Comparison of ENCODE assay signal across 10 mouse cellular contexts in genomic region chr8:72281634-72282033, GRCm38 (mm10). TPM values are rescaled to one million over a fixed set of nuclear protein-coding genes. Genes with fewer than 3 reads are reported as not detected.
A peak's percentile ranks its signal among the peaks of the same experiment; 100 is the strongest.
DNase-seq lines count a peak whose midpoint lies in the region; ATAC-seq and TF ChIP-seq lines count a peak whose summit lies in the region.
"Had no signal": no experiment of that assay in that cellular context is flagged by ENCODE, and none has a peak within 500 bp of the region (broad histone marks: within the 10 kb centered on the region; RNA-seq: fewer than 3 reads in every experiment).

No protein-coding gene starts in this region.

- no peaks in the 10 kb centered on the region for H3K36me3 ChIP-seq in forebrain, embryonic 14.5 days (ENCODE audit: control insufficient read depth, insufficient read depth, low read length)
- no peaks in the 10 kb centered on the region for H3K36me3 ChIP-seq in forebrain, embryonic 10.5 days (replicated peaks)
- no peaks in the 10 kb centered on the region for H3K36me3 ChIP-seq in lung, embryonic 15.5 days
- H3K36me3 ChIP-seq: embryonic facial prominence, embryonic 12.5 days had no signal

- no peak overlapping the region for H3K27ac ChIP-seq in forebrain, embryonic 14.5 days (ENCODE audit: low read depth, low read length)
- H3K27ac ChIP-seq in forebrain, embryonic 10.5 days = no peak overlapping the region
- no peak overlapping the region for H3K27ac ChIP-seq in lung, embryonic 15.5 days
- H3K27ac ChIP-seq: embryonic facial prominence, embryonic 12.5 days; layer of hippocampus, adult 2 months had no signal

- no peak for ATAC-seq in forebrain, embryonic 14.5 days
- ATAC-seq in lung, embryonic 15.5 days (ENCODE audit: borderline replicate concordance, extremely low read depth, low FRiP score, low TSS enrichment) = peak; percentile 51

- no peak overlapping the region for H3K9ac ChIP-seq in forebrain, embryonic 14.5 days (ENCODE audit: low read length)
- H3K9ac ChIP-seq in lung, embryonic 15.5 days = no peak overlapping the region
- H3K9ac ChIP-seq: embryonic facial prominence, embryonic 12.5 days had no signal

- H3K4me3 ChIP-seq in forebrain, embryonic 14.5 days (ENCODE audit: low read depth, low read length) = no peak overlapping the region
- no peak overlapping the region for H3K4me3 ChIP-seq in forebrain, embryonic 10.5 days
- H3K4me3 ChIP-seq in lung, embryonic 15.5 days = no peak overlapping the region
- H3K4me3 ChIP-seq in lung, adult 2 months (replicated peaks; ENCODE audit: extremely low read depth, low read depth, low read length) = no peak overlapping the region
- H3K4me3 ChIP-seq: embryonic facial prominence, embryonic 12.5 days; layer of hippocampus, adult 2 months had no signal

- TF ChIP-seq POLR2A in lung, adult 2 months (IDR thresholded peaks at IDR 0.05; ENCODE audit: borderline replicate concordance, extremely low read depth, low read depth, low read length) = no peak

- no peak for TF ChIP-seq CTCF in lung, adult 2 months (IDR thresholded peaks at IDR 0.05; ENCODE audit: insufficient read depth, low read length)

- DNase-seq in forebrain, embryonic 14.5 days (ENCODE audit: low spot score) = peak; percentile 20
- no peak for DNase-seq in forebrain, embryonic 10.5 days (ENCODE audit: extremely low spot score, low spot score)
- no peak for DNase-seq in lung, adult 2 months
- peak; percentile 50 for DNase-seq in kidney, adult 11 months
- peak; percentile 75 to 87 for DNase-seq in lung, postnatal 4 days
- no peak for DNase-seq in spleen, postnatal 4 days (ENCODE audit: low spot score in 2 of 2)
- DNase-seq in gastrocnemius, postnatal 36 days = no peak

- 34% methylated on average over 3 of the region's 3 CpGs for WGBS in forebrain, embryonic 14.5 days
- WGBS in forebrain, embryonic 10.5 days = 49% methylated on average over 3 of the region's 3 CpGs
- WGBS in lung, embryonic 15.5 days = 22% methylated on average over 3 of the region's 3 CpGs
- 16% methylated on average over 3 of the region's 3 CpGs for WGBS in lung, adult 2 months

- no peaks in the 10 kb centered on the region for H3K9me3 ChIP-seq in forebrain, embryonic 14.5 days (replicated peaks; ENCODE audit: control insufficient read depth, low read length)
- H3K9me3 ChIP-seq in forebrain, embryonic 10.5 days = no peaks in the 10 kb centered on the region
- no peaks in the 10 kb centered on the region for H3K9me3 ChIP-seq in lung, embryonic 15.5 days
- H3K9me3 ChIP-seq: embryonic facial prominence, embryonic 12.5 days had no signal

- intact Hi-C loops in gastrocnemius, postnatal 36 days (cut with DNase I) = no loop called here

- no peaks in the 10 kb centered on the region for H3K4me1 ChIP-seq in forebrain, embryonic 14.5 days (ENCODE audit: control insufficient read depth, insufficient read depth, low read length)
- 0 out of 2 replicates have a peak, but pooled peaks cover 3% of the 10 kb centered on the region for H3K4me1 ChIP-seq in forebrain, embryonic 10.5 days
- peaks cover 9% of the 10 kb centered on the region for H3K4me1 ChIP-seq in lung, embryonic 15.5 days
- no peaks in the 10 kb centered on the region for H3K4me1 ChIP-seq in lung, adult 2 months (ENCODE audit: control insufficient read depth, insufficient read depth, low read length)
- H3K4me1 ChIP-seq: embryonic facial prominence, embryonic 12.5 days had no signal

- no peak overlapping the region for H3K4me2 ChIP-seq in forebrain, embryonic 14.5 days (ENCODE audit: low read length)
- H3K4me2 ChIP-seq in lung, embryonic 15.5 days = no peak overlapping the region
- H3K4me2 ChIP-seq: embryonic facial prominence, embryonic 12.5 days had no signal

- no peaks in the 10 kb centered on the region for H3K27me3 ChIP-seq in forebrain, embryonic 14.5 days (replicated peaks; ENCODE audit: control insufficient read depth, insufficient read depth, low read length)
- H3K27me3 ChIP-seq in forebrain, embryonic 10.5 days (ENCODE audit: poor library complexity, severe bottlenecking) = no peaks in the 10 kb centered on the region
- H3K27me3 ChIP-seq in lung, embryonic 15.5 days = no peaks in the 10 kb centered on the region
- H3K27me3 ChIP-seq: embryonic facial prominence, embryonic 12.5 days had no signal

RNA-seq across cellular contexts. Expression of gene Gm10282, which starts 23.4 kb away (rescaled TPM):
- polyA plus RNA-seq in forebrain, embryonic 14.5 days (2014; fragmentation: Nextera tagmentation; extraction: Ambion mirVana) = 24.8 and 31.0 TPM in 2 replicates
- 36.7 and 41.7 TPM in 2 replicates for polyA plus RNA-seq in forebrain, embryonic 10.5 days (2016; fragmentation: Nextera tagmentation; extraction: Ambion mirVana)
- polyA plus RNA-seq in lung, embryonic 15.5 days (2015; fragmentation: Nextera tagmentation; extraction: Ambion mirVana) = 33.1 and 33.8 TPM in 2 replicates
- 0.53 and 1.8 TPM in 2 replicates for polyA plus RNA-seq in lung, adult 2 months (2012; rRNA removed)
- total RNA-seq in gastrocnemius, postnatal 36 days (2021) = 1 to 10 TPM; 2.0 to 3.0 TPM

RNA-seq across cellular contexts. Expression of gene Klf2, which starts 37.2 kb away (rescaled TPM):
- 3.7 and 4.2 TPM in 2 replicates for polyA plus RNA-seq in forebrain, embryonic 14.5 days (2014; fragmentation: Nextera tagmentation; extraction: Ambion mirVana)
- 2.6 and 3.0 TPM in 2 replicates for polyA plus RNA-seq in forebrain, embryonic 10.5 days (2016; fragmentation: Nextera tagmentation; extraction: Ambion mirVana)
- polyA plus RNA-seq in lung, embryonic 15.5 days (2015; fragmentation: Nextera tagmentation; extraction: Ambion mirVana) = 13.3 and 14.0 TPM in 2 replicates
- 144 and 340 TPM in 2 replicates for polyA plus RNA-seq in lung, adult 2 months (2012; rRNA removed)
- 10 to 100 TPM in 1 of 2 experiments, 1 to 10 TPM in 1; 9.3 to 26.4 TPM for total RNA-seq in gastrocnemius, postnatal 36 days (2021)

RNA-seq across cellular contexts. Expression of gene Ap1m1, which starts 41.8 kb away (rescaled TPM):
- polyA plus RNA-seq in forebrain, embryonic 14.5 days (2014; fragmentation: Nextera tagmentation; extraction: Ambion mirVana) = 214 TPM in 2 replicates
- polyA plus RNA-seq in forebrain, embryonic 10.5 days (2016; fragmentation: Nextera tagmentation; extraction: Ambion mirVana) = 181 and 183 TPM in 2 replicates
- polyA plus RNA-seq in lung, embryonic 15.5 days (2015; fragmentation: Nextera tagmentation; extraction: Ambion mirVana) = 103 and 106 TPM in 2 replicates
- polyA plus RNA-seq in lung, adult 2 months (2012; rRNA removed) = 67.5 and 78.6 TPM in 2 replicates
- total RNA-seq in gastrocnemius, postnatal 36 days (2021) = 10 to 100 TPM; 21.4 to 22.4 TPM

Comparison
In these comparisons a context has a peak if more than half of its experiments do, and no peak if none do; other contexts are left out.
1. DNase-seq: peak in forebrain, embryonic 14.5 days (single experiment), kidney, adult 11 months (single experiment) and lung, postnatal 4 days (2 of 2); none in forebrain, embryonic 10.5 days (single experiment), lung, adult 2 months (single experiment), spleen, postnatal 4 days (0 of 2) and gastrocnemius, postnatal 36 days (0 of 2).